Mouse (Mus musculus) olfactory bulb, adult 2 months (tissue): ENCODE measurements around the gene Mtch1. TPM values are rescaled to one million over a fixed set of nuclear protein-coding genes. Genes with fewer than 3 reads are reported as not detected.

Experiments
- H3K27ac ChIP-seq: fragments of 200-500 bp; 2 replicates; pipeline ENCODE4 v1.5.1; 2012; ENCODE audit warnings: low read depth, low read length; ENCODE audit not compliant: insufficient read depth
- H3K4me1 ChIP-seq: fragments of 200-500 bp; 2 replicates; pipeline ENCODE4 v1.6.1; 2012; ENCODE audit warnings: low read length; ENCODE audit not compliant: control insufficient read depth, insufficient read depth
- H3K4me3 ChIP-seq: fragments of 200-500 bp; 2 replicates; pipeline ENCODE4 v1.5.1; 2012; ENCODE audit warnings: mild to moderate bottlenecking, low read depth, low read length, moderate library complexity; ENCODE audit not compliant: insufficient read depth
- CTCF ChIP-seq: fragments of 200-500 bp; IDR thresholded peaks from 2 replicates; pipeline ENCODE4 v1.5.1; 2012; ENCODE audit warnings: low read depth, mild to moderate bottlenecking, low read length, moderate library complexity; ENCODE audit not compliant: insufficient read depth
- POLR2A ChIP-seq: fragments of 200-500 bp; IDR thresholded peaks from 2 replicates; pipeline ENCODE4 v1.6.1; 2012; ENCODE audit warnings: mild to moderate bottlenecking, low read depth, low read length, moderate library complexity; ENCODE audit not compliant: insufficient read depth
- WGBS: fragments of 180-500 bp; shearing (Covaris S2); methylation state at CpG from one replicate; pipeline ENCODE4 v1.1.7; 2018; 5-methylcytosine and 5-hydroxymethylcytosine counted together
- polyA plus RNA-seq: library from polyadenylated mRNA; stranded (reverse); fragments of >200 nt; gene quantifications from 2 replicates; pipeline ENCODE4 v1.2.4, GENCODE M21; 2012; ENCODE audit warnings: low replicate concordance; ENCODE audit not compliant: missing spikeins, insufficient read depth, insufficient read length

Gene Mtch1
- polyA plus RNA-seq, 1 experiment, result not detected

GRCm38 (mm10) chr17:29315672-29316465 lies 31.9 kb downstream of the Mtch1 start:
- TF ChIP-seq CTCF (no peak), POLR2A (no peak)
- Histone ChIP-seq H3K4me1 (peaks cover 2% of the 10 kb centered on the region; the same call in 1 of the 2 replicates), H3K4me3 (no peak overlapping the region), H3K27ac (no peak overlapping the region)
- WGBS, result 69% methylated on average over 9 of the region's 9 CpGs

DNA sequence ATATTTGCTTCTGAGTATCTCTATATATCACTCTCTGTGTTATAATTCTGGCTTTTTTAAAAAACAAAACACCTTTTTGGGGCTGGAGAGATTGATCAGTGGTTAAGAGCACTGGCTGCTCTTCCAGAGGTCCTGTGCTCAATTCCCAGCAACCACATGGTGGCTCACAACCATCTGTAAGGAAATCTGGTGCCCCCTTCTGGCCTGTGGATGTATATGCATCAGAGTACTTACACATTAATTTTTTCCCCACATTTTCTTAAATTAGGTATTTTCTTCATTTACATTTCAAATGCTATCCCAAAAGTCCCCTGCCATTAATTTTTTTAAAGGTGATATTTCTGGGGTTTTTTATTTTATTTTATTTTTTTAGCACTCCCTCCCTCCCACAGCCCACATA lies 34.4 kb downstream of the Mtch1 start:
- Histone ChIP-seq H3K27ac (no peak overlapping the region), H3K4me1 (peaks cover 2% of the 10 kb centered on the region; the same call in 1 of the 2 replicates), H3K4me3 (no peak overlapping the region)
- no peak for TF ChIP-seq CTCF

GRCm38 (mm10) chr17:29312082-29312481 lies 35.7 kb downstream of the Mtch1 start:
- no peak overlapping the region for H3K4me3 ChIP-seq
- WGBS, result 94% methylated on average over 2 of the region's 2 CpGs
- no peak overlapping the region for H3K27ac ChIP-seq
- no peak for TF ChIP-seq CTCF
- no peak for TF ChIP-seq POLR2A
- H3K4me1 ChIP-seq, result peaks cover 2% of the 10 kb centered on the region; the same call in 1 of the 2 replicates

DNA sequence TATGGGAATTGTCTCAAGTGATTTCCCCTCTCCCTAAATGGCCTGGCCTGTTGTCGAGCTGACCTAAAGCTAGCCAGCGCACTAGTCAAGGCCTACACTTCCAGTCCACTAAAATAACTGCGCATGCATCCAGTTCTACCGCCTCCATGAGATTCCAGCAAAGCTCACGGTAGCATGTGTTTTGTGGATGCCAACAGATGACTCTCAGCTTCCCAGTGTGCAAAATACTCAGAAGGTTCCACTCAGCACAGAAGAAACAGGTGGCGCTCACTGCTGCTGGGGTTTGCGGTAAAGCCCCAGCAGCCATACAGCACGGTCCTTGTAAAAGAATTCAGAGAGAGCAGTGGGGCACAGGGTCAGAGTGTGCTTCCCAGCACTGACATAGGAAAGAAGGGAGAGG lies 36.1 kb downstream of the Mtch1 start:
- H3K27ac ChIP-seq, result no peak overlapping the region
- no peak overlapping the region for H3K4me3 ChIP-seq
- peaks cover 2% of the 10 kb centered on the region; the same call in 1 of the 2 replicates for H3K4me1 ChIP-seq
- TF ChIP-seq CTCF (no peak), POLR2A (no peak)
- 84% methylated on average over 8 of the region's 8 CpGs for WGBS

DNA sequence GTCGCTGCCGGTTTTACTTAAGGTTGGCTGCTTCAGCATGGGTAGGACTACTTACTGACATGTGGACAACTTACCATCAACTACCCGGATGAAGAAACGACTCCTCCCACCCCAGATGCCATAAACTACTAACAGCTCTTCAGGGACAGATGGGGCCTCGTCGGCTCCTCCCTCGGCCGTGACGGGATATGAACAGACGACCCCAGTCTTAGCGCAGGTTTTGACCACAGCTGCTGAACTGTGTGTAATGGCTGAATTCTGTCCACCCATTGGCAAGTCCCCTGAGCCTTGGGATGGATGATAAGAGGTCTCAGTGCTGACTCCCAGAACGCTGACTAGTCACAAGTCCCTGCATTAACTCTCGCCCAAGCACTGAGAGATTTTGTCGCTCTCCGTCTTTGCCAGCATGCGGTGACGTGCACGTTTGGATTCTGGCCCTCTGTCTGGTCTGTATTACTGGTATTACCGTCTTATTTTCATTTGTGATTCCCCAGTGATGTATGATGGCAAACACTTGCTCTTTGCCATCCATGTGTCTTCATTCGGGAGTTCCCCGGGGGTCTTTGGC lies 37.6 kb downstream of the Mtch1 start:
- WGBS, result 89% methylated on average over 21 of the region's 21 CpGs
- peaks cover 6% of the 10 kb centered on the region; the same call in 1 of the 2 replicates for H3K4me1 ChIP-seq
- TF ChIP-seq CTCF (no peak), POLR2A (no peak)
- H3K27ac ChIP-seq, result no peak overlapping the region
- no peak overlapping the region for H3K4me3 ChIP-seq

GRCm38 (mm10) chr17:29305871-29306270 lies 41.9 kb downstream of the Mtch1 start:
- Histone ChIP-seq H3K27ac (no peak overlapping the region), H3K4me1 (peaks cover 24% of the 10 kb centered on the region), H3K4me3 (no peak overlapping the region)
- TF ChIP-seq CTCF (no peak), POLR2A (no peak)
- WGBS, result 82% methylated on average over 7 of the region's 7 CpGs

- Histone ChIP-seq H3K4me3 (no peak overlapping the region), H3K27ac (no peak overlapping the region), H3K4me1 (peaks cover 24% of the 10 kb centered on the region)
- no peak for TF ChIP-seq POLR2A
- no peak for TF ChIP-seq CTCF
- 38% methylated on average over 15 of the region's 15 CpGs for WGBS
Observed at GRCm38 (mm10) chr17:29305058-29305806, 42.5 kb downstream of the Mtch1 start.

DNA sequence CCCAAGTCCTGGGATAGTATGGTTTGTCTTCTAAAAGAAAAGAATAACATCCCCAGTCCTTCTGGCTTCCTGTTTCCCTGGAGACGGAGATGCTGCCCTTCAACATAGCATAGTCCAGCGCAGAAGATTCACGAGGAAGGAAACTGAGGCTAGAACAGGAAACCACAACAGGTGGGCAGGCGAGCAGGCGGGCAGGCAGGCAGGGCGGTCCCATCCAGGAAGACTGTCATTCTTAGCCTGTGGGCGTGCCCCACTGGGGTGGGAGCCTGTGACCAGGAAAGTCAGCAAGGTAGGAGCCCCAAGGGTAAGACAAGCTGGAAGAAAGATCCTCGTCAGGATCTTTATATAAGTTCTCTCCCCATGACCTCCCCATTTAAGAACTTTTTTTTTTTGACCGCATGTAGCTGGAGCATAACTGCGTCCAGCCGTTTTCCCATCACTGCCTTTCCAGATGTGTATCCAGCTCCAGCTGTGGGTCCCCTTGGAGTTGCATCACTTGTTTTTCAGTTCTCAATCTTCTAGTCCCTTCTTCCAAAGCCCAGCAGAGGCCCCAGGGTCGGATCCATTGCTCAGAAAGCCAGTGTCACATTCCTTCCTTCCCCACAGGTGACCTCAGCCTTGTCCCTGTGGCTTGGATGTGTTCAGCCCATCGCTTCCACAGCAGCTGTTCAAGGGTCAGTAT lies 43.2 kb downstream of the Mtch1 start:
- Histone ChIP-seq H3K4me1 (peaks cover 24% of the 10 kb centered on the region), H3K27ac (no peak overlapping the region), H3K4me3 (no peak overlapping the region)
- WGBS, result 80% methylated on average over 13 of the region's 13 CpGs
- TF ChIP-seq POLR2A (no peak), CTCF (no peak)
